Mouse (Mus musculus): ENCODE results near the gene Crygb. TPM values are rescaled to one million over a fixed set of nuclear protein-coding genes. Genes with fewer than 3 reads are reported as not detected.

Crygb gene
- total and polyA plus RNA-seq, 2 experiments from 2014 or later: 0.43 TPM; not detected in 1

DNA sequence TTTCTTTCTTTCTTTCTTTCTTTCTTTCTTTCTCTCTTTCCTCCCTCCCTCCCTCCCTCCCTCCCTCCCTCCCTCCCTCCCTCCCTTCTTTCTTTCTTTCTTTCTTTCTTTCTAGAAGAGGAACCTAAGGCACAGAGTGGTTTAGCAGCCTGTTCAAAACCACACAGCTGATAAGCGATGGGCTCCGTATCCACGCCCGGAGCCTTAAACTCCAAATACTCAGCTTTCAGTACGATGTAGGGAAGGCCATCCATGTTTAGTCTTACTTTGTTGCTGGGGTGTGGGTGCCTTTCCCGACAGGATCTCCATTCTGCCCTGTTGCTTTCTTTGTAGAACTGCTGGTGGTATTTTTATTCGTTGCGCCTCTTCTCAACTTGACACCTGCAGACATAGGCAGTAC is 27.1 kb upstream of the Crygb start:
- Histone ChIP-seq H3K27ac (ENCODE audit: low read depth, low read length) (no peak overlapping the region), H3K4me3 (ENCODE audit: low read depth, low read length) (no peak overlapping the region), H3K4me2 (ENCODE audit: low read depth, low read length, poor library complexity, severe bottlenecking) (no peak overlapping the region), H3K9ac (replicated peaks; ENCODE audit: low read length, poor library complexity, severe bottlenecking) (no peak overlapping the region), H3K9me3 (ENCODE audit: low read length) (no peaks in the 10 kb centered on the region), H3K27me3 (ENCODE audit: insufficient read depth, low read length) (no peaks in the 10 kb centered on the region), H3K36me3 (ENCODE audit: insufficient read depth, low read length) (no peaks in the 10 kb centered on the region), H3K4me1 (ENCODE audit: insufficient read depth, low read length) (no peaks in the 10 kb centered on the region)
- DNase-seq (ENCODE audit: low spot score) (no peak), ATAC-seq (ENCODE audit: low FRiP score) (no peak)
- WGBS: 96% methylated on average over 8 of the region's 8 CpGs
- no peak for TF ChIP-seq CTCF (IDR thresholded peaks at IDR 0.05)

DNA sequence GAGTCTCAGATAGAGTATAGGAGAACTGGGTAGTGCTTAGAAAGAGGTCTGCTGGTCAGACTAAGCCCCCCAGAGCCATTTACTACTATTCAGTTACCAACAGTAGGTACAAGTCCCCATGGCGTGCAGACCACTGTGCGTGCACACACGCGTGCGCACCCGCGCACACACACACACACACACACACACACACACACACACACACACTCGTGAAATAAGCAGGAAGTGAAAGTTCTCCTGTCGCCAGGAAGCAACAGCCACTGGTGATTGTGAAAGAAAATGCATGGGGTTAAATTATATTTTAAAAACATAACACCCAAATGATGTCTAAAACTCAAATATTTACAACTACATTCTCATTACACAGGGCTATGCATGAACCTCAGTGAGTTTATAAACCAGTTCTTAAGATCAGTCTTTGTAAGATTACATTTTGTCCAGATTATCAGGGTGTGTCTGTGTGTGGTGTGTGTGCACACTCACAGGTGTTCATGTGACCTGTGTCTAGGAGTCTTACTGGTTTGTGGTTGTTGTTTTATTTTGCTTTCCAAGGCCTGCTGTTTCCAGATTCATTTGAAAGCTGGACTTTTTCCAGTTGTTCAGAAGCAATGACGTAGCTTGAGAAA is 25.7 kb upstream of the Crygb start:
- no peak for DNase-seq (ENCODE audit: low spot score)
- H3K9ac ChIP-seq (replicated peaks; ENCODE audit: low read length, poor library complexity, severe bottlenecking): no peak overlapping the region
- no peak for ATAC-seq (ENCODE audit: low FRiP score)
- H3K4me1 ChIP-seq (ENCODE audit: insufficient read depth, low read length): no peaks in the 10 kb centered on the region
- H3K4me3 ChIP-seq (ENCODE audit: low read depth, low read length): no peak overlapping the region
- H3K9me3 ChIP-seq (ENCODE audit: low read length): no peaks in the 10 kb centered on the region
- no peaks in the 10 kb centered on the region for H3K36me3 ChIP-seq (ENCODE audit: insufficient read depth, low read length)
- no peaks in the 10 kb centered on the region for H3K27me3 ChIP-seq (ENCODE audit: insufficient read depth, low read length)
- no peak for TF ChIP-seq CTCF (IDR thresholded peaks at IDR 0.05)
- 92% methylated on average over 10 of the region's 10 CpGs for WGBS
- H3K4me2 ChIP-seq (ENCODE audit: low read depth, low read length, poor library complexity, severe bottlenecking): no peak overlapping the region
- no peak overlapping the region for H3K27ac ChIP-seq (ENCODE audit: low read depth, low read length)

DNA sequence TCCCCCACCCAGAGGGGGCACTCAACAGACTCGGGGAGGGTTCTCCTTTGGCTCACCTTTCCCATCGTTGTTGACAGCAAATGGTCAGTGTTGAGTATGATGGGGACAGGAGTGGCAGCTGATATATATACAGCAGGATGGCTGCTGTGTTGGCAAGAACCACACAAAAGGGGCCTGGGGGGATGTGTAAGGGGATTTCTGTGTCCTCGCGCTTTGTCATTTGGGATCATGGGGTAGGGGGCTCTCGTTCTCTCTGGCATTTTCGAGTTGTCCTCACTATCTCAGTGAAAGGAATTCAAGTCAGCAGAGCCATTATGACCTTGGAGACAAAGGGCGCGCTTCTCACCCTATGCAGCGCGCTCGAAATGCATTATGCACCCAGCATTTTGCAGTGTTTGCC is 21.2 kb upstream of the Crygb start, which contains the start of gene Cryga:
Gene Cryga, minus strand, starts transcription at position 101 of the 400 bp plus-strand sequence.
- Histone ChIP-seq H3K4me1 (ENCODE audit: insufficient read depth, low read length) (no peaks in the 10 kb centered on the region), H3K9me3 (ENCODE audit: low read length) (no peaks in the 10 kb centered on the region), H3K27me3 (ENCODE audit: insufficient read depth, low read length) (no peaks in the 10 kb centered on the region), H3K27ac (ENCODE audit: low read depth, low read length) (no peak within 1 kb of the TSS), H3K4me3 (ENCODE audit: low read depth, low read length) (no peak within 1 kb of the TSS), H3K9ac (replicated peaks; ENCODE audit: low read length, poor library complexity, severe bottlenecking) (no peak within 1 kb of the TSS), H3K36me3 (ENCODE audit: insufficient read depth, low read length) (no peaks in the 10 kb centered on the region), H3K4me2 (ENCODE audit: low read depth, low read length, poor library complexity, severe bottlenecking) (no peak within 1 kb of the TSS)
- ATAC-seq (ENCODE audit: low FRiP score): no peak
- WGBS: 87% methylated on average over 11 of the region's 11 CpGs
- DNase-seq (ENCODE audit: low spot score): no peak
- TF ChIP-seq CTCF (IDR thresholded peaks at IDR 0.05): no peak

DNA sequence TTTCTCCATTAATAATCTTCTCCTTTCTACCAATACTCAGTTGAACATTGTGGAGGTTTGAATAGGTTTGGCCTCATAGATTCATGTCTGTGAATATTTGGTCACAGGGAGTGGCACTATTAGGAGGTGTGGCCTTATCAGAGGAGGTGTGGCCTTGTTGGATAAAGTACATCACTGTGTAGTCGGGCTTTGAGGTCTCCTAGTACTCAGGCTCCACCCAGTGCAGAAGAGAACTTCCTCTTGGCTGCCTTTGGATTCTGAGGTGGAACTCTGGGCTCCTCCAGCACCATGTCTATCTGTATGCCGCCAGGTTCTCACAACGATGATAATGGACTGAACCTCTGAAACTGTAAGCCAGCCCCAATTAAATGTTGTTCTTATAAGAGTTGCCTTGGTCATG is 14.9 kb upstream of the Crygb start:
- no peaks in the 10 kb centered on the region for H3K36me3 ChIP-seq (ENCODE audit: insufficient read depth, low read length)
- DNase-seq (ENCODE audit: low spot score): no peak
- H3K4me2 ChIP-seq (ENCODE audit: low read depth, low read length, poor library complexity, severe bottlenecking): no peak overlapping the region
- H3K27me3 ChIP-seq (ENCODE audit: insufficient read depth, low read length): no peaks in the 10 kb centered on the region
- no peaks in the 10 kb centered on the region for H3K9me3 ChIP-seq (ENCODE audit: low read length)
- H3K4me1 ChIP-seq (ENCODE audit: insufficient read depth, low read length): no peaks in the 10 kb centered on the region
- WGBS: 85% methylated on average over 3 of the region's 3 CpGs
- no peak for ATAC-seq (ENCODE audit: low FRiP score)
- no peak for TF ChIP-seq CTCF (IDR thresholded peaks at IDR 0.05)
- no peak overlapping the region for H3K27ac ChIP-seq (ENCODE audit: low read depth, low read length)
- no peak overlapping the region for H3K9ac ChIP-seq (replicated peaks; ENCODE audit: low read length, poor library complexity, severe bottlenecking)
- H3K4me3 ChIP-seq (ENCODE audit: low read depth, low read length): no peak overlapping the region

DNA sequence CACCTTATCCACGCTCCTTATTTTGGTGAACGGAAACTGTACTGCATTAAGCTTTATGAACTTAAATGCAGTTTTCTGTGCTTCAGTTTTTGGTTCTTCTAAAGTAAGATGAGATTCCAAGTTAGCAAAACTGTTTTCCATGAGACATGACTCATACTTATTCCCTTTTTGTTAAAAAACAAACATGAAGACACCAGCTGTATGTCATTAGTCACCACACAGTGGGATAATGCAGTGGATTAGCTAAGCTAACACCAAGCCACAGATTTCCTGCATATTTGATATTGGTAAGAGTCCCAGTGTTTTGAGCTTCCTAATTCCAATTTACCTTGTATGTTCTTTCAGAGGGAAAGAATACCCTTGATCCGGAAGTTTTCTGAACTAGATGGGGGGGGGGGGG is 9.5 kb upstream of the Crygb start:
- Histone ChIP-seq H3K4me1 (ENCODE audit: insufficient read depth, low read length) (no peaks in the 10 kb centered on the region), H3K9ac (replicated peaks; ENCODE audit: low read length, poor library complexity, severe bottlenecking) (no peak overlapping the region), H3K4me3 (ENCODE audit: low read depth, low read length) (no peak overlapping the region), H3K4me2 (ENCODE audit: low read depth, low read length, poor library complexity, severe bottlenecking) (no peak overlapping the region), H3K36me3 (ENCODE audit: insufficient read depth, low read length) (no peaks in the 10 kb centered on the region), H3K9me3 (ENCODE audit: low read length) (no peaks in the 10 kb centered on the region), H3K27me3 (ENCODE audit: insufficient read depth, low read length) (no peaks in the 10 kb centered on the region), H3K27ac (ENCODE audit: low read depth, low read length) (no peak overlapping the region)
- no peak for TF ChIP-seq CTCF (IDR thresholded peaks at IDR 0.05)
- ATAC-seq (ENCODE audit: low FRiP score) (no peak), DNase-seq (ENCODE audit: low spot score) (no peak)
- WGBS: 91% methylated on average over 3 of the region's 3 CpGs

DNA sequence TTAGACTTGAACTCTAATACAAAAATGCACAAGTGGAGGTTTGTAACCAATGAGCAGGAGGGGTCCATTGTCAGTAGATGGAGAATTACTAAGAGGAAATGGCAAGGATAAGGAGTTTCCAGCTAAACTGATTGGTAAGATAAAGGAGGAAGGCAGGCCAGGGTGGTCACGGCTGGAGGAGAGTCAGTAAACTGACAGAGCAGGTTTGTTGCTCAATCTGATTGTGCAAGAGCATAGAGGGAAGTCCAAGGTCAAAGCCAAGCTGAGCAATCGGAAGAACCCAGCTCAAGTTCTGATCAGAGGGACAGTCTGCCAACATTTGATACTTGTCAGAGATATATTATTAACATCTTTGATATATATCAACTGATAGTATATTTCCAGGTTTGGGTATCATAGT is 8.3 kb upstream of the Crygb start:
- H3K9me3 ChIP-seq (ENCODE audit: low read length): no peaks in the 10 kb centered on the region
- no peaks in the 10 kb centered on the region for H3K4me1 ChIP-seq (ENCODE audit: insufficient read depth, low read length)
- no peaks in the 10 kb centered on the region for H3K36me3 ChIP-seq (ENCODE audit: insufficient read depth, low read length)
- 84% methylated on average over 2 of the region's 2 CpGs for WGBS
- H3K27me3 ChIP-seq (ENCODE audit: insufficient read depth, low read length): no peaks in the 10 kb centered on the region
- TF ChIP-seq CTCF (IDR thresholded peaks at IDR 0.05): no peak
- no peak overlapping the region for H3K9ac ChIP-seq (replicated peaks; ENCODE audit: low read length, poor library complexity, severe bottlenecking)
- H3K4me3 ChIP-seq (ENCODE audit: low read depth, low read length): no peak overlapping the region
- no peak for ATAC-seq (ENCODE audit: low FRiP score)
- no peak overlapping the region for H3K27ac ChIP-seq (ENCODE audit: low read depth, low read length)
- no peak overlapping the region for H3K4me2 ChIP-seq (ENCODE audit: low read depth, low read length, poor library complexity, severe bottlenecking)
- no peak for DNase-seq (ENCODE audit: low spot score)

All from midbrain, postnatal 0 days (tissue).